Mouse (Mus musculus) kidney, postnatal 14 days (tissue): ENCODE measurements at regions not wholly inside any gene's neighbourhood (a gene's known extent, or its start where the extent isn't known, plus 50 kb on each side); places are given as distances from the start of the nearest gene placed in this dataset.
"Not testable (repeated sequence)": the region's sequence is repeated elsewhere in the genome, so short reads cannot be mapped to it uniquely, and the experiment has no call there.

Experiments
- DNase-seq: peaks from one replicate; pipeline ENCODE4 v3.0.0; 2022; ENCODE audit warnings: mixed read lengths

DNA sequence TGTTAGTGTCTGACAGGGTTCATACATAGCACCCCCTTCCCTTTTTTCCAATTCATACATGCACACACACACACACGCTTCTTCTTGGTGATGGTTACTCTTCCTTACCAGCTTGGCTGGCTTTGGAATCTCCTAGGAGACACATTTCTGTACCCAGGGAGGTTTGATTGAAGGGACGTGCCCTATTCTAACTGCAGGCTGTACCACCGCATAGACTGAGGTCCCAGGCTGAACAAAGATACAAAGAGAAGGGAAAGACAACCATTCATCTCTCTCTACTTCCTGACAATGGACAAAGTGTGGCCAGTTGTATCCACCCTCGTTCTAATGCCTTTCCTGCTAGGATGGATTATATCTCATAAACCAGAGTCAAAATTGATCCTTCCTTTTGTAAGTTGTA is 100.0 kb downstream of the Raet1d start:
- not testable (repeated sequence) for DNase-seq

DNA sequence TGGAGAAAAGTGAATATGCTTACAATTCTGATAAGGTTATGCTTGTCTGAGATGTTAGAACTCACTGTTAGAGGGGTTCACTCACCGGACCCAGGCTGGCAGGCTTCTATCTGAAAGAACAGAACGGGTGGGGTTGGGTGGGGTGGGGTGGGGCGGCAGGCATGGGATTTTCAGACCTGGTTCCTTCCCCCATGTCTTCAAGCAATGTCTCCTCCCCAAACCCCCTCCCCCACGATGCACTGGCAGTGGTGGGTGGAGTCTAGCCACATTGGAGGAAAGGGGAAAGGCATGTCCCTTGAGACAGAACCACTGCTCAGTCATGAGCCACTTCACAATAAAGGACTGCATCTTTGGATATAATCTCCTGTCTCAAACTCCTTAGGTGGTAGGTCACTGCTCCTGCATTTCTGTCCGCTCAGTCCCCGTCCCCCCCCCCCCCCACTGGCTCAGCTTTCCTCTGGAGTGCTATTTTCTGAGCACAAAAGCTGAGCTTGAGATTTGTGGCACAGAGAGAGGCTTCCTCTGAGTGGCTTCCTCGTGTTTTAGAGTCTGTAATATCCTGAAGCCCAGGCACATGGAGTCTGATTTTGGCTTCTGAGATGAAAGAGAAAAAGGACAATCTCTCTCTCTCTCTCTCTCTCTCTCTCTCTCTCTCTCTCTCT is 100.6 kb downstream of the Raet1d start:
- not testable (repeated sequence) for DNase-seq

DNA sequence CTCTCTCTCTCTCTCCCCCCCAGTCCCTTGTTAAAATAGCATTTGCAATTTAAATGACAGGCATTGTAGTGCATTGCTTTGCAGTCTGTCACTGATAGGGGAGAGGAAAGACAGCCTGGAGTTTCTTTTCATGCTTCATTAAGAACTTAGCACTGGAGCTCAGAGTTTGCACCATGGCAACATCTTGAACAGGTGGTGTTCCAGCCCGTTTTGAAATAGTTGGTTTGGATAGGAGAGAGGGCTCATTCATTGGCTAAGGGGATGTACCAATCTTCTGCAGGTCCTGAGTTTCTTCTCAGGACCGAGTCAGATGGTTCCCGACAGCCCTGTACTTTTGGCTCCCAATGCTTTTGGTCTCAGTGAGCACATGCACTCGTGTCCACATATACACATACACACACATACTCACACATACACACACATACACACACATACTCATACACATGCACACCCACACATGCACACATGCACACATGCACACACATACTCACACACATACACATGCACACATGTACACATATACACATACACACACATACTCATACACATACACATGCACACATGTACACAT is 101.2 kb downstream of the Raet1d start:
- DNase-seq: not testable (repeated sequence)

DNA sequence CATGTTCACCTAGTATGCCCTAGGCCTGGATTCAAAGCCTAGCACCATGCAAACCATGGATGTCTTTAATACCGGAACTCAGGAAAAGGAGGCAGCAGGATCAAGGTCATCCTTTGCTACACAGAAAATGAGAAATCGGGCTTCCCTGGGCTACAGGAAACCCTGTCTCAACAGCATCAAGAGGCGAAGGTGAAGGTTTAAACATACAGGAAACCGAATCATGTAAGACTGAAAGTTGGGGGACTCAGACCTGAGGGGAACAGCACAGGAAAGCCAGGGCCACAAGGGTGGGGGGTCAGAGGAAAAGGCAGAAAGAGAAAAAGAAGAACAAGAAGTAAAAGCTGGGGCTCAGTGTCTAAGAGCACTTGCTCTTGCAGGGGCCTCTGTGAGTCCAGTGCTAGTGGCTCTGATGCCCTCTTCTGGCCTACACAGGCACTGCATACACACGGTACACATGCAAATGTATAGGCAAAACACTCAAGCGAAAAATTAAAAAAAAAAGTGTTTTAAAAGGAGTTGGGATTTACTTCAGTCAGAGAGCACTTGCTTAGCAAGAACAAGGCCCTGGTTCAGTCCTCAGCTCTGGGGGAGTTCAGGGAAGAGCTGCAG is 111.5 kb downstream of the Raet1d start:
- peak; percentile 8 for DNase-seq

DNA sequence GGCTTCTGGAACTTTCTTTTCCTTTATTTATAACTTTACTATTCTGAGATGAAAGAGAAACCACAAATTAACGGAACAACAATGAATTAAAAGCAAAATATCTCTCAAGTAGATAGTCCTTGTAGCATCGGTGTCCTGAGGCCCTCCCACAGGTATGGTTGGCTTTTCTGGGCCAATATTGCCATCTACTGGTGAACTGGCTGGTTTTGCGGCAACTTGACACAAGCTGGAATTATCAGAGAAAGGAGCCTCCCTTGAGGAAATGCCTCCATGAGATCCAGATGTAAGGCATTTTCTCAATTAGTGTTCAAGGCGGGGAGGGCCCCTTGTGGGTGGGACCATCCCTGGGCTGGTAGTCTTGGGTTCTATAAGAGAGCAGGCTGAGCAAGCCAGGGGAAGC is 119.5 kb downstream of the Raet1d start:
- DNase-seq: peak; percentile 38

DNA sequence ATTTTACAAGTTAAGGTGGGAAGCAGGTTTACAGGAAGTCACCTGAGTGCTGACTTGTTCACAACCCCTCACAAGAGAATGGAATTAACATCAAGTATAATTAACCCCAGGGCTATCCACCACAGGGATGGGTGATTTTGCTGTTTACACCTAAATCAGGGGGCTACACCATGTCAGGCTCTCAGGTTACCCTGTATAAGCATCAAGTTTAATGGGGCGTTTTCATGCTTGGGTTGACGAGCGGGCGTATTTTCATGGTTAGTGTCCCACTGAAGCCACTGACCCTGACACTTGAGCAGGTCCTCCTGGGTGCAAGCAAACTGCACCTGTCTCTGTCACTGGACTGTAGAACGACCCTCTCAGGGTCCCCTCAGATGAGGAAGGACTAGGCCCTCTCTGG is 126.7 kb downstream of the Raet1d start:
- not testable (repeated sequence) for DNase-seq

DNA sequence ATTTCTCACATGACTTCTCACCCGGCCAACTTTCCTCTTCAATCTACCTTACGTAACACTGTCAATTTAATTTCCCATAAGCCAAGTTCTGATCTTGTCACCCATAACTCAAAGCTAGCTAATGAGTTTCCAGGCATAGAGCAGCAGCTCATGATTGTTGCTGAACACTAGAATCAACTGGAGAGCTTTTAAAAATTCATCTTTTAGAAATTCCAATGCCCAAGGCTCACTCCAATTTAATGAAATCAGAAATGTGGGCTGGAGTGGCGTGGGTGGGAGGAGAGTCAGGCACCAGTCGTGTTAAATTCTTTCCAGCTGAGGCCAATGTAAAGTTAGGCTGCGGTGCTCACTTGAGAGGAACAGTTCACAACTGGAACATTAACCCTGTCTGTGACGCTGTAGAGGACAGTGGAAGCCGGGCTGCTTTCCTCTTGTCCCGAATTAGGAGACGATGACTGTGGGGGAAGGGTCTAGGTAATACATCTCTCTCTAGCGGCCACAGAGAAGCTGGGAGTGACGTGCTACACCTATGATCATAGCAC is 131.5 kb downstream of the Raet1d start:
- DNase-seq: not testable (repeated sequence)

DNA sequence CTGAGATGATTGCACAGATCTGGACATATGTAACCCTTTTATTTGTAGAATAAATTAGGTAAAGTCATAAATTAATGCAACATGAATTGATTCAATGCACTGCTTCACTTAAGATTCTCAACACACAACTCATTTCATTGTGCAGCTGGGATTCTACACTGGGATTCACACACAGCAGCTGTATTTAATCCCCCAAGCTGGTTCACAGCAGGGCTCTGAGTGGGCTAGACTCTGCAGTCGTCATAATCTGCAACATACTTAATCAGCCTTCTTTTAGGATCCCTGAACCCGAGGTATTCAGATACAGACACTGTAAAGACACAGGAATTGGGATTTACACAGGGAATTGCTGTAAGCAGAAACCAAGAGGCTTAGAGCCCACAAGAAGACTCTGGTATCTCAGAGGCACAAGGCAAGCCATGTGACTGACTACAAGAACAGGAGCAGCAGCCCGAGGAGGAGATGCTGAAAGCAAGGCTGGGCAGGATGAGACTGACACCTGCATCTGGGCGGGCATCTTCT is 135.7 kb downstream of the Raet1d start:
- no peak for DNase-seq
